Mouse (Mus musculus) cerebellum, adult 9-10 months (tissue): Measurements from ENCODE around the gene Rhbdl1.
"Not testable (repeated sequence)": the region's sequence is repeated elsewhere in the genome, so short reads cannot be mapped to it uniquely, and the experiment has no call there.

Source experiments
- DNase-seq: peaks from one replicate; pipeline ENCODE4 v3.0.0; 2022

Rhbdl1 gene

GRCm38 (mm10) chr17:25824362-25825142 lies 12.5 kb downstream of the Rhbdl1 start:
- DNase-seq: no peak

DNA sequence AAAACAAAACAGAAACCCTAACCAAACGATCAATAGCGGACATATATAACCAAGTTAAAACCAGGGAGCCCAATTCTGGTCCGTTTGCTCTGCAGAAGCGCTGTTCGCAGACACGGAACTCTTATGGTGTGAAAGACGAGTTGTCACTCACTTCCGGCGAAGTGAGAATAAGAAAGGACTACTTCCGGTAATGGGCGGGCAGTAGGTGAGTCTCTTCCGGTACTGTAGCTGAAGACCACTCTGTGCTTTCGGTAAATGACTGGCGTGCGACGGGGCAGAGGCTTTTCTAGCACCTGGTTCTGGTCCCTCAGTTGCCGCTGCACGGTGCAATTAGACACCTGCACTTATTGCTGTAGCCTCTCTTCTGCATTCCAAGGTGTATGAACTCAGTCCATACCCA lies 13.6 kb downstream of the Rhbdl1 start, which contains the start of gene Wdr24:
TSS of gene Wdr24 (plus strand) at position 176 of the 400 bp plus-strand sequence.
- peak; percentile 88 for DNase-seq

- no peak for DNase-seq
Measured at GRCm38 (mm10) chr17:25818851-25819780, 18.0 kb downstream of the Rhbdl1 start.

DNA sequence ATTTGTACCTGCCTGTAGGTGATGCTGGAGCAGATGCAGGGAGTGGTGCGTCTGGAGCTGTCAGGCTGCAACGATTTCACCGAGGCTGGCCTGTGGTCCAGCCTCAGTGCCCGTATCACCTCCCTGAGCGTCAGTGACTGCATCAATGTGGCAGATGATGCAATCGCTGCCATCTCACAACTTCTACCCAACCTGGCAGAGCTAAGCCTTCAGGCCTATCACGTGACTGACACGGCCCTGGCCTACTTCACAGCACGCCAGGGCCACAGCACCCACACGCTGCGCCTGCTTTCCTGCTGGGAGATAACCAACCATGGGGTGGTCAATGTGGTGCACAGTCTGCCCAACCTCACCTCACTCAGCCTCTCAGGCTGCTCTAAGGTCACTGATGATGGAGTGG lies 19.4 kb downstream of the Rhbdl1 start:
- no peak for DNase-seq

GRCm38 (mm10) chr17:25813471-25813870 lies 23.6 kb downstream of the Rhbdl1 start:
- peak; percentile 68 for DNase-seq

DNA sequence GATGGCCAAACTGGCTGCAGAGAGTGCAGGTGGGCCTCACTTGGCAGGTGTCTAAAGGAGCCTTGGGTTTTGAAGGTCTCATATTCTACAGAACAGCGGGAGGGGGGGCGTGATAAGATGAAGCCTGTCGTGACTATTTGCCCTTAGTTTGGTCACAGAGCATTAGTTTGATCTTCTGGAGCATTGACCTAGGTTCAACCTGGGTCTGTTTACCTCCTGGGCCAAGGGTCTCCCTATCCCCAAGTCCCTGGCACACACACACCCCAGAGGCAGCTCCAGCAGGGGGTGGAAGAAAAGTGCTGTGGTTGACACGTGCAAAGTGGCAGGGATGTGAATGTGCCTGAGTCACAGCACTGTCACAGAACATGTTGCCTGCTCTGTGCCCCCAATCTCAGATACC lies 26.2 kb downstream of the Rhbdl1 start:
- DNase-seq: peak; percentile 63

DNA sequence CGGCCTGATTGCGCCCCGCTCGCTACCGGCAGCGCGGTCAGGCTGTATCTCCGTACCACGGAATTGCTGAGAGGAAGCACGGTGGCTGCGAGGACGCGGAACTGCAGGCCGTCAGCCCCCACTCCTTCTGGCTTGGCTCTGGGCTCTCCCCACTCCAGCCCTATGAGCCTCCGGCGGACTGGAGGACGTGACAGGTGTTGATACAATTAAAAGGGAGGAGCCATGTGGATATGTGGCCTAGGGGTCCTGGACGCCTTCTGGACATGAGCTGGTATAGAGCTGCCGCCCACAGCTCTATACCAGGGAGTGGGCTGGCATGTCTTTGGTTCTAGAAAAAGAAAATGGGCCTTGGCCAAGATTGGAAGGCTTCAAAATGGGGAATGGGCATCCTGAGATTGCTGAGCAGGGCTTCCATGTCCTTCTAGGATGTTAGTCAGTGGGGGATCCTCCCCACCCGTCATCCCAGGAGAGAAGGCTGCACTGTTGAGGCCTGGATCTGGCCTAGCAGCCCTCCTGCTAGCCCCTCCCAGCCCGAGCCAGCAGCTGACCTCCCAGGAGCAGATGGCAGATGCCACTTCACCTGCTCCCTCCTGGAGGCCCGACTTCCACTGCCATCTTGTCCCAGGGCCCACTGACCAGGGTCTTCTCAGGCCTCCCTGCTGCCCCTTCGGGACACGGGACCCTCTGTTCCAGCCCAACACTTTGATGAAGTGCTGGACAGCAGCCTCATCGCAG lies 27.3 kb downstream of the Rhbdl1 start:
- DNase-seq: peak; percentile 86

GRCm38 (mm10) chr17:25808789-25809605 lies 28.1 kb downstream of the Rhbdl1 start, which contains the start of gene Fbxl16:
Gene Fbxl16 (plus strand): TSS chr17:25809085.
- DNase-seq: peak; percentile 96

DNA sequence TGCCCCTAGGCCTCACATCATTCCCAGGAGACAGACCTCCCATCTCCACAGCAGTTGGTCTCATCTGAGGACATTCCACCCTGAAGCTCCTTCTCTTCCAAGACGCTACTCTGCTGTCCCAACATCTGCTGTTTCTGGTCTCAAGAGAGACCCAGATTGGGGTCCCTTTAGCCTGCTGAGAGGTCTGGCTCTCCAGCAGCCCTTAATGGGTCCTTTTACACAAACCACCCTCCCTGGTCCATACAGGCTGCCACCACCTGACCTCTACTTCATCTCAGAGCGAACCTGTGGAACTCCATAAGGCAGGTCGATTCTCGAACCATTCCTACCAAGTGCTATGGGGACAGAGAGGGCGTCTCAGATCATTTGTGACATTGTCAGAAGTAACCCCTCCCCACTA lies 29.1 kb downstream of the Rhbdl1 start:
- peak; percentile 65 for DNase-seq

GRCm38 (mm10) chr17:25807452-25807851 lies 29.6 kb downstream of the Rhbdl1 start:
- not testable (repeated sequence) for DNase-seq

DNA sequence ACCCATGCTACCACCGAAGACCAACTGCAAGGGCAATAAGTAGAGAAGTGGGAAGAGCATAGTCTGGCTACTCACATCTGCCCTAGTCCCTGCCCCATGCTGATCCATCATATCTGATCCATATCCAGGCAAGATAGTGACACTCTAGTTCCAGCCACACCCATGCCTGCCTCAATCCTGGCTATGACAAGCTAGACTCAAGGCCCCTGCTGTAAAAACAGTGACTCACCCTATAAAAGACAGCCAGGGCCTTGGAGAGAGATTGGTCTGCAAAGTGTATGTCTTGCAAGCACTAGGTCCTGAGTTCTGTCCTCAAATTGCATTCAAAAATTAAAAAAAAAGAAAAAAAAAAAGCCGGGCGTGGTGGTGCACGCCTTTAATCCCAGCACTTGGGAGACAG lies 30.6 kb downstream of the Rhbdl1 start:
- no peak for DNase-seq

DNA sequence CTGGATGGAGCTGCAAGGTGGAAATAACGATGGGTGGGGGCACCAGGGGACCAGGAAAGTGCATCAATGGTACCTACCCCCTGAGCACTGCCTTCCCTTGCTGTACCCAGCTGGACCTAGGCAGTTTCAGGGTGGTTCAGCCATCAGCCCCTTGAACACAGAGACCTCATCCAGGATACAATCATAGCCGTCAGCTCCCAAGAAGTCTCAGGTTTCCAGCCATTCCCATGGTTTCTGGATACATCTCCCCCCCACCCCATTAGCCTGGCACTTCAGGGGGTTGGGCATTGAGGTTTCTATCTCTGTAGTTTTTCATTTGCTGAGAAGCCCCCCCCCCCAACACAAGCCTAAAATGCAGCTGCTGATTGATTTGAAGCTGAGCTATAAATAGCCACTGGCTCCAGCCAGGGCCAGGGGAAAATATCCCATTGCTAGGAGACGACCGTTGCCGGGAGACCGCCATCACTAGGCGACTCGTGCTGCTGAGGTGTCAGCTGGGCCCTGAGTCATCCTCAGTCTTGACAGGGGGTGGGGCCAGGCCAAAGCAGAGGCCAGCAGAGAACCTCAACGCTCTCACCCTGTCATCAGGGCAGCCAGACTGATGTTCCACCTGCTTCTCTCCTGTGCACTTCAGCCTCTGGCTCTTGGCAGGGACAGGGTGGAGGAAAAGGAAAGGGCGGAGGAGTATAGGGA lies 34.1 kb downstream of the Rhbdl1 start:
- no peak for DNase-seq

- peak; percentile 86 for DNase-seq
Measured at GRCm38 (mm10) chr17:25801029-25801428, 36.1 kb downstream of the Rhbdl1 start.

GRCm38 (mm10) chr17:25796951-25797369 lies 40.1 kb downstream of the Rhbdl1 start, which contains the start of gene Metrn:
Gene Metrn (minus strand): TSS chr17:25797136.
- no peak for DNase-seq

- no peak for DNase-seq
Measured at GRCm38 (mm10) chr17:25796211-25796771, 40.8 kb downstream of the Rhbdl1 start.

GRCm38 (mm10) chr17:25795609-25796092 lies 41.4 kb downstream of the Rhbdl1 start, which contains the start of gene AC134908.4:
Gene AC134908.4 (minus strand): TSS chr17:25795659.
- no peak for DNase-seq

DNA sequence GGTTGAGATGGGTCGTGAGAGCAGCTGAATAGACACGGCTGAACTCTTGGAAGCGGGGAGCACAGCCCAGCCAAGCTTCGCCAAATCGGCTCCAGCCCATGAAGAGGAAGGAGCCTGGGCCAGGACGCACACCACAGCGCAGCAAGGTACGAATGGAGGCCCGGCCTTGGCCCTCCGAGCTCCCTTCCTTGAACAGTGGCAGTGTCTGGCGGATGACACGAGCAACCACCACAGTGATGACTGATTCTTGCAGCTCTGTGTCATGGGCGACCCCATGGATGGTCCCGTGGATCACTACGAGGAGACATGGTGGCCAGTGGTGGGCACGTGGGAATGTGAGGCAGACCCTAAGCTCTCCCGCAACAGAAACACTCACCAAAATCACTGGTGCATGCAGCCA lies 42.1 kb downstream of the Rhbdl1 start:
- DNase-seq: no peak

GRCm38 (mm10) chr17:25794197-25794596 lies 42.9 kb downstream of the Rhbdl1 start:
- DNase-seq: no peak

DNA sequence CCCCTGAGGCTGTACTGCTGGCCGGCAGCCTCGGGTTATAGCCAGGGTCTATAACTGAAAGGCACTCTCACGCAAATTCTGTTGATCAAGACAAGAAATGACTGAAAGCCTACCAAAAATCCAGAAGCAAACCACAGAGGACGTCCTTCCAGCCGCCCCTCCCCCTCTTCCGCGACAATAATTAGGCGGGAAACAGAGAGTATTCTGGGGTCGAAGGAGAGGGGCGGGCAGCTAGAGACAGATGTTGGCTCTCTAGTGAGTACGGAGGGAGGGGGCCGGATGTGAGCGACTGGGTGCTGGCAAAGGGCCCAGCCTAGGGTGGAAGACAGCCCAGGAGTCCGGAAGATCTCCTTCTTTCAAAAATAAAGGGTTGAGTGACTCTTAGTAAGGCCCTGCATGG lies 44.5 kb downstream of the Rhbdl1 start, which contains the start of gene Fam173a:
TSS of gene Fam173a (minus strand) at position 287 of the 400 bp plus-strand sequence.
- no peak for DNase-seq

- peak; percentile 86 for DNase-seq
Measured at GRCm38 (mm10) chr17:25791843-25792527, 45.1 kb downstream of the Rhbdl1 start.
